Mouse (Mus musculus) pancreas, adult 10 weeks (tissue): Measurements from ENCODE around the gene Adamts16. TPM values are rescaled to one million over a fixed set of nuclear protein-coding genes. Genes with fewer than 3 reads are reported as not detected.

Source experiments
- polyA plus RNA-seq: library from polyadenylated mRNA; stranded (reverse); fragments of 350-450 nt; fragmentation: Illumina TruSeq; extraction: RNeasy Lipid Tissue Mini Kit (QIAGEN cat#74804); gene quantifications from one replicate; pipeline ENCODE4 v1.2.3, GENCODE M21; 2015; ENCODE audit warnings: low read depth, low replicate concordance; ENCODE audit not compliant: insufficient read depth

Gene Adamts16
- 1.4 TPM for polyA plus RNA-seq

DNA sequence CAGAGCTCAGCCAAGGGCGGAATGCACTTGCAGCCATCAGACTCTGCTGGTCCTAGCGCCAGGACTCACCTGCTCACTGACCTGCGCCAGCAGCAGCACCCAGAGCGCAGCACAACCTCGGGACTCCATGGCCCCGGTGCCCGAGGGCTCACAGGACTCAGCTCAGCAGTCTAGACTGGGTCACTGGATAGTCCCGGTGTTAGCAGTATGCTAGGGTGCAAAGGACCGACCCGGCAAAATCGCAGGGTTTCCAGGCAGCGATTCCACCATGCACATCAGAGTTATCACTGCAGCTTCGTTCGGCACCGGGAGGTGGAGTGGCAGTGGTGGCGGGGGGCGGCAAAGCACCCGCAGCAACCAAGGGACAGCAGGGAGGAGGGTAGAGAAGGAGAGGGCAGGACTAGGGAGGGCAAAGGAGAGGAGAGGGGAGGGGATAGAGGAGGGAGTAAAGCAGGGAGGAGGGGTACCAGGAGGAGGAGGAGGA, at the start of gene Adamts16:
Gene Adamts16 (minus strand): TSS at position 391 of the 484 bp plus-strand sequence.

Other genes starting within 250 kb of the Adamts16 start
- 10.1 TPM for gene Ice1, start 204.2 kb downstream of the Adamts16 start, polyA plus RNA-seq